Mouse (Mus musculus): ENCODE data around the gene Lpp. TPM values are rescaled to one million over a fixed set of nuclear protein-coding genes. Genes with fewer than 3 reads are reported as not detected.

Lpp gene
- polyA plus RNA-seq, 1 experiment from 2014 or later = 10.9 TPM

DNA sequence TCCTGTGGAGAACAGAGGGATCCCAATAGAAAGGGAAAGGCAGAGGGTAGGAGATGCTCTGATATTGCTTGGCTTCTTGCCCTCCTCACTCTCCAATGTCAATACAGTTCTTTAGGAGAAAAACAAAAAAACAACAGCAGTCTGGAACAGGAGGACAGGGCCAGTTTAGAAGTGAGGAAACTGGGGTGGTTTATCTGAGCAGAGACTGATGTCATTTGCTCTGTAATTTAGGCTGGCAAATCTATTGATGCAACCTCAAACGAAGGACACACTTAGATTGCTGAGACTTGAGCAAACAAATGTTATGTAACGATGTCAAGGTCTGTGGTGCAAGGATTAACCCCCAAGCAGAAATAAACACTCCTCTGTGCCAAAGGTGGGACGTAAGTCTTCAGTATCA lies 123.7 kb downstream of the Lpp start:
- Histone ChIP-seq H3K27ac (ENCODE audit: low read depth, low read length) (no peak overlapping the region), H3K36me3 (ENCODE audit: control insufficient read depth, insufficient read depth, low read length) (no peaks in the 10 kb centered on the region), H3K9ac (ENCODE audit: low read depth, low read length) (no peak overlapping the region), H3K27me3 (replicated peaks; ENCODE audit: control insufficient read depth, insufficient read depth, low read length) (no peaks in the 10 kb centered on the region), H3K4me3 (ENCODE audit: low read length) (no peak overlapping the region), H3K9me3 (ENCODE audit: control insufficient read depth, low read length) (no peaks in the 10 kb centered on the region), H3K4me2 (ENCODE audit: low read length) (no peak overlapping the region), H3K4me1 (ENCODE audit: control insufficient read depth, insufficient read depth, low read depth, low read length) (no peaks in the 10 kb centered on the region)
- WGBS = 84% methylated on average over 3 of the region's 3 CpGs
- ATAC-seq = no peak

DNA sequence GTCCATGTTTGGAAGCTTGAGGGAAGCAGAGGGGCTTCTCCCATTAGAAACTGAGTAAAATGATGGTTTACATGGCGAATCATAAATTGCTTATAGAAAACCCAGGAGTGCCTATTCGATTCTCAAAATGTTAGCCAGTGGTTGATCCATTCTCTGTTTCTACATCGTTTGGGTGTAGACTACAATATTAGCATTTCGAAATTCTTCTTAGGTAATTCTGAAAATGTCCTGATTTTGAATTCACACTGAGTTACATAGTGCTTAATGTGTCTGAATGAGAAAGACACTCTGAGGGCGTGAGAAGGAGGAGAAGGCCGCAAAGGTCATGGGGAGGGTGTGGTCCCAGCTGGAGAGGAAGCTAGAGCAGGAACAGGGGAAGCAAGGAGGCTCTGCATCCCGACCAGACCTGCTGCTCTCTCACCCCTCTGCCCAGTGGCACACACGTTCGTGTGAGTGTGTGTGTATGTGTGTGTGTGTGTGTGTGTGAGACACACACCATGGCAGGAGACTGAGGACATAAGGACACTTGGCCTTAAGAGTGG lies 124.3 kb downstream of the Lpp start:
- no peak overlapping the region for H3K4me3 ChIP-seq (ENCODE audit: low read length)
- no peaks in the 10 kb centered on the region for H3K36me3 ChIP-seq (ENCODE audit: control insufficient read depth, insufficient read depth, low read length)
- ATAC-seq = no peak
- H3K27ac ChIP-seq (ENCODE audit: low read depth, low read length) = no peak overlapping the region
- no peak overlapping the region for H3K4me2 ChIP-seq (ENCODE audit: low read length)
- no peak overlapping the region for H3K9ac ChIP-seq (ENCODE audit: low read depth, low read length)
- H3K27me3 ChIP-seq (replicated peaks; ENCODE audit: control insufficient read depth, insufficient read depth, low read length) = no peaks in the 10 kb centered on the region
- WGBS = 68% methylated on average over 9 of the region's 9 CpGs
- no peaks in the 10 kb centered on the region for H3K4me1 ChIP-seq (ENCODE audit: control insufficient read depth, insufficient read depth, low read depth, low read length)
- no peaks in the 10 kb centered on the region for H3K9me3 ChIP-seq (ENCODE audit: control insufficient read depth, low read length)

DNA sequence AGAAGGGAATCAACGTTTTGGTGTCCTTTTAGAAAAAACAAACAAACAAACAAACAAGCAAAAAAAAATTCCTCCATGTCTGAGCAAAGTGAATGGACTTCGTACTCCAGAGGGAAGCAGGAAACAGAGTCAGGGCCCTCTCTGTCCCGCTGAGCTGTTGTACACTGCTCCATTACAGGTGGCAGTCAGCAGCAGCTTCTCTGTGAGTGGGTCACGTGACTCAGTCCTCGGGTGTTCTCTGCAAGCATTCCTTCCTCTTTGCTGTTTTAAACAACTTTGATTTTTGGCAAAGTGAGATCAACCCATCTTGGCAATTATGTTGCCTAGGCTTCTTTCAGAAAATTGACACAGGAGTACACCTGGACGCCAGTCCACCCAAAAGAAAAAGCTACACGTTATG lies 125.5 kb downstream of the Lpp start:
- no peak overlapping the region for H3K4me2 ChIP-seq (ENCODE audit: low read length)
- no peaks in the 10 kb centered on the region for H3K27me3 ChIP-seq (replicated peaks; ENCODE audit: control insufficient read depth, insufficient read depth, low read length)
- WGBS = 82% methylated on average over 7 of the region's 7 CpGs
- no peaks in the 10 kb centered on the region for H3K36me3 ChIP-seq (ENCODE audit: control insufficient read depth, insufficient read depth, low read length)
- no peak for ATAC-seq
- H3K27ac ChIP-seq (ENCODE audit: low read depth, low read length) = no peak overlapping the region
- no peak overlapping the region for H3K4me3 ChIP-seq (ENCODE audit: low read length)
- H3K9ac ChIP-seq (ENCODE audit: low read depth, low read length) = no peak overlapping the region
- no peaks in the 10 kb centered on the region for H3K9me3 ChIP-seq (ENCODE audit: control insufficient read depth, low read length)
- H3K4me1 ChIP-seq (ENCODE audit: control insufficient read depth, insufficient read depth, low read depth, low read length) = no peaks in the 10 kb centered on the region

DNA sequence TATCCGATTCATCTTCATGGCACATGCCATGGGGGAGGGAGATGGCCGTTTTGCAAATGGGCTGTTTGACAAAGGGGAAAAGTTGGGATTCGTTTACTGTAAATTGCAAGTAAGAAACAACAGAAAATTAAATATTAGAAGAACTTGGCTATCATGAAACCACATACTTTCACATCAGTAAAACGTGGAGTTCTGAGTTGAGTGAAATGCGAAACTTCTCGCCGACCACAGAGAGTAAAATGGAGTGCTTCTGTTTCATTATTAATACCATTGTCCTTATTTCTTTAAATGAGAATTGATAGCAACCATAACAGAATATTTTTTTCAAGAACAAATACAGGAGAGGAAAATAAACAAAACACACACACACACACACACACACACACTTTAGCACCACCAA lies 133.9 kb downstream of the Lpp start:
- Histone ChIP-seq H3K4me1 (ENCODE audit: control insufficient read depth, insufficient read depth, low read depth, low read length) (no peaks in the 10 kb centered on the region), H3K4me3 (ENCODE audit: low read length) (no peak overlapping the region), H3K36me3 (ENCODE audit: control insufficient read depth, insufficient read depth, low read length) (no peaks in the 10 kb centered on the region), H3K9me3 (ENCODE audit: control insufficient read depth, low read length) (no peaks in the 10 kb centered on the region), H3K27me3 (replicated peaks; ENCODE audit: control insufficient read depth, insufficient read depth, low read length) (no peaks in the 10 kb centered on the region), H3K27ac (ENCODE audit: low read depth, low read length) (no peak overlapping the region), H3K4me2 (ENCODE audit: low read length) (no peak overlapping the region), H3K9ac (ENCODE audit: low read depth, low read length) (no peak overlapping the region)
- WGBS = 93% methylated on average over 7 of the region's 7 CpGs
- ATAC-seq = no peak

DNA sequence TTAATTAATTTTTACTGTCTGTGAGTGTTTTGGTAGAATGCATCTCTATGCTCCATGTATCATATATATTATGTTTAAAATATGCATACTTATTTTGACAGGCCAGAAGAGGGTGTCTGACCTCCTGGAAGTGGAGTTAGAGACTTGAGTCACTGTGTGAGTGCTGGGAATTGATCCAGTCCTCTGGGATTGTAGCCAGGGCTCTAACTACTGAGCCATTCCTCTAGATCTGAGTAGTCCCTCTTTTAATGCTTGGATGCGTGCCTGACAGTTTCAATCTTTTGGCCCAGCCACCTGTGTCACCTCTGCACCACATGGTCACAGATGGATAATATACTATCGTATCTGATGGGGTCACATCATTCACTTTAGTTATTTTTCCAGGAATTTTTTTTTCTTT lies 138.4 kb downstream of the Lpp start:
- H3K27me3 ChIP-seq (replicated peaks; ENCODE audit: control insufficient read depth, insufficient read depth, low read length) = no peaks in the 10 kb centered on the region

DNA sequence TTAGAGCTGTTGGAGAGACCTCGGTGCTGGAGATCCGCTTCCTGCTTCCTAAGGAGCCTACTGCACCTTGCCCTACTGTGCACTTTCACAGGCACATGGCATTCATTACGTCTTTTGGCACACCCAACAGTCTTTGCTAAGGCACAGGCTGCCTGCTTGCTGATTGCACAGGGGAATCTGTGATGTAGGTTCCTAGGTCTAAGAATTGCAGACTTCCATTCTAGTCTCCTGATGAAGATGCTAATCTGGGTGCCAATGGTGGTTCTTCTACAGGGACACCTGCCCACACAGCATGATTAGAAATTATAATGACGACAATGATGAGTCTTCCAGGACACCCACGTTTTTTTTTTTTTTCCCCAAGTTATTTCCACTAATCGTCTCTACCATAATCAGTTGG lies 141.9 kb downstream of the Lpp start:
- H3K4me2 ChIP-seq (ENCODE audit: low read length) = no peak overlapping the region
- no peaks in the 10 kb centered on the region for H3K36me3 ChIP-seq (ENCODE audit: control insufficient read depth, insufficient read depth, low read length)
- H3K4me3 ChIP-seq (ENCODE audit: low read length) = no peak overlapping the region
- H3K9ac ChIP-seq (ENCODE audit: low read depth, low read length) = no peak overlapping the region
- H3K4me1 ChIP-seq (ENCODE audit: control insufficient read depth, insufficient read depth, low read depth, low read length) = no peaks in the 10 kb centered on the region
- no peaks in the 10 kb centered on the region for H3K9me3 ChIP-seq (ENCODE audit: control insufficient read depth, low read length)
- H3K27ac ChIP-seq (ENCODE audit: low read depth, low read length) = no peak overlapping the region
- 89% methylated on average over 6 of the region's 6 CpGs for WGBS
- no peak for ATAC-seq
- no peaks in the 10 kb centered on the region for H3K27me3 ChIP-seq (replicated peaks; ENCODE audit: control insufficient read depth, insufficient read depth, low read length)

More for the DNA sequence above, 138.4 kb downstream of the Lpp start:
- Histone ChIP-seq H3K9ac (ENCODE audit: low read depth, low read length) (no peak overlapping the region), H3K4me2 (ENCODE audit: low read length) (no peak overlapping the region), H3K4me1 (ENCODE audit: control insufficient read depth, insufficient read depth, low read depth, low read length) (no peaks in the 10 kb centered on the region), H3K4me3 (ENCODE audit: low read length) (no peak overlapping the region), H3K36me3 (ENCODE audit: control insufficient read depth, insufficient read depth, low read length) (no peaks in the 10 kb centered on the region), H3K27ac (ENCODE audit: low read depth, low read length) (no peak overlapping the region), H3K9me3 (ENCODE audit: control insufficient read depth, low read length) (no peaks in the 10 kb centered on the region)
- no peak for ATAC-seq
- 83% methylated on average over 2 of the region's 2 CpGs for WGBS

DNA sequence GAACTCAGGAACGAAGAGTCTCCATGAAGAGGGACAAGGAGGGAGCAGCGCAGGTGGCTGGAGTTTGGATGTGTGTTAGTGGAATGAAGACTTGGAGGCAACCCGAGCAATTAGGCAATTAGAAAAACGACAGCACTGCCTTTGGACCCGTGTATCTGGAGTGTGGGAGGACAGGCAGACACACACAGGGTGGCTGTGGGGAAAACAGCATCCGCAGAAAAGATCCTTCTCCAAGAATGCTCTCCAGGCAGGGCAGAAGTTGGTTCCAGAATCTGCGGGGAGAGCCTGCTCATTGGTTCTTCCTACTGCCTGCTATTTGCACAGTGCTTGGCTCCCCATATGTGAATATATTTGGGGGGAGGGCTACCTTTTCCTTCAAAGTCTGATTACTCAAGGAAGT lies 143.0 kb downstream of the Lpp start:
- Histone ChIP-seq H3K9ac (ENCODE audit: low read depth, low read length) (no peak overlapping the region), H3K27ac (ENCODE audit: low read depth, low read length) (no peak overlapping the region), H3K4me2 (ENCODE audit: low read length) (no peak overlapping the region), H3K4me3 (ENCODE audit: low read length) (no peak overlapping the region), H3K27me3 (replicated peaks; ENCODE audit: control insufficient read depth, insufficient read depth, low read length) (no peaks in the 10 kb centered on the region), H3K36me3 (ENCODE audit: control insufficient read depth, insufficient read depth, low read length) (no peaks in the 10 kb centered on the region), H3K9me3 (ENCODE audit: control insufficient read depth, low read length) (no peaks in the 10 kb centered on the region), H3K4me1 (ENCODE audit: control insufficient read depth, insufficient read depth, low read depth, low read length) (no peaks in the 10 kb centered on the region)
- WGBS = 82% methylated on average over 7 of the region's 7 CpGs
- no peak for ATAC-seq

DNA sequence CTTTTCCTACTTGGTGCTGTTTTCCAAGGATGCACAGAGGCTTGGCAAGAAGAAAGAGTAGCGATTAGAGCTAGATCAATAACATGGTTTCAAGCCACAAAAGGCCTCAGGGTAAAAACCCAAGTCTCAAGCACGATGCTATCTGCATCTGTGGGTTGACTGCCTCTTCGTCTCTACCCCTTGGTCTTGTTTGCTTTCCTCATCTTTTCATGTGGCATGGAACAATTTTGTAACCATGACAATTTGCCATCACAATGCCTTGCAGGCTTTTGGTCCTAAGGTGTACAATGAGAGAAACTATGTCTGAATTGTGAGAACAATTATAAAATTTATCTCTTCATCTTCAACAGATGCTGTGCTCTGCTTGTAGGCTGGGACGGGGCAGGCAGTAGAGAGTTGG lies 145.7 kb downstream of the Lpp start:
- Histone ChIP-seq H3K9me3 (ENCODE audit: control insufficient read depth, low read length) (no peaks in the 10 kb centered on the region), H3K9ac (ENCODE audit: low read depth, low read length) (no peak overlapping the region), H3K4me3 (ENCODE audit: low read length) (no peak overlapping the region), H3K4me2 (ENCODE audit: low read length) (no peak overlapping the region), H3K27ac (ENCODE audit: low read depth, low read length) (no peak overlapping the region), H3K4me1 (ENCODE audit: control insufficient read depth, insufficient read depth, low read depth, low read length) (no peaks in the 10 kb centered on the region), H3K27me3 (replicated peaks; ENCODE audit: control insufficient read depth, insufficient read depth, low read length) (no peaks in the 10 kb centered on the region), H3K36me3 (ENCODE audit: control insufficient read depth, insufficient read depth, low read length) (no peaks in the 10 kb centered on the region)
- 92% methylated on average over 4 of the region's 4 CpGs for WGBS
- ATAC-seq = no peak

DNA sequence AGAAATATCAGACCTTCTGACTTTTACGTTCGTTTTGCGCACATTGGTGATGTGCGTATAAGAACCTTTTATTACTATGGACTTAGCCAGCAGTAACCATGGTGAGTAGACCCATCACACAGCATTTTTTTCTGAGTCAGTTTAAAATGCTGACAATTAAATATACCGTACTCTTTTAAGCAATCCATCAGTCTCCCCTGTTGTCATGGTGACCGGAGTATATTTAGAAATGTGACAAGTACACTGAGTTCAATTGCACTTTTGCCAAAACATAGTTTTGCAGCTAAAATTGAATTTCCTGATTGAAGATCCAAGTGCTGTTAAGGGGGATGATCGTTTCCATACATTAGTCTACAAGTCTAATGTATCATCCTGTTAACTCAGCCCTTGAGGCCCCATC lies 149.6 kb downstream of the Lpp start:
- Histone ChIP-seq H3K4me3 (ENCODE audit: low read length) (no peak overlapping the region), H3K9me3 (ENCODE audit: control insufficient read depth, low read length) (no peaks in the 10 kb centered on the region), H3K9ac (ENCODE audit: low read depth, low read length) (no peak overlapping the region), H3K36me3 (ENCODE audit: control insufficient read depth, insufficient read depth, low read length) (no peaks in the 10 kb centered on the region), H3K4me1 (ENCODE audit: control insufficient read depth, insufficient read depth, low read depth, low read length) (no peaks in the 10 kb centered on the region), H3K27me3 (replicated peaks; ENCODE audit: control insufficient read depth, insufficient read depth, low read length) (no peaks in the 10 kb centered on the region), H3K4me2 (ENCODE audit: low read length) (no peak overlapping the region), H3K27ac (ENCODE audit: low read depth, low read length) (no peak overlapping the region)
- WGBS = 80% methylated on average over 7 of the region's 7 CpGs
- no peak for ATAC-seq

DNA sequence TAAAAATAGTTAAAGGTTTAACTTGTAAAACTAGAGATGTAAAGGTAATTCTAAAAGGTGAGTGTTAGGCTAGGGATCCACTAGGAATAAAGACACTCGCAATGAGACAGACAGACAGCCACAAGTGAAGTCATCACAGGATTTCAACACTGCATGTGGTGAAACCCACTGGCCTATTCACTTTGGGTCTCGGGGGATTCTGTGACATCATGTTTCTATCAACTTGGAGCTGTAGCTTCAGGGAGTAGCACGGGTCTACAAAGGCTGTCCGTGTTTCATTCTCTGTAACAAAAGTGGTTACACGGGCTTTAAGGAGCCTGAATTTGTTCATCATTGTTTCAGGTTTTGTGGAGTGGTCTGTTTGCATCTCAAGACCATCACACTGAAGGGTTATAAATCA lies 152.1 kb downstream of the Lpp start:
- Histone ChIP-seq H3K9me3 (ENCODE audit: control insufficient read depth, low read length) (no peaks in the 10 kb centered on the region), H3K27me3 (replicated peaks; ENCODE audit: control insufficient read depth, insufficient read depth, low read length) (no peaks in the 10 kb centered on the region), H3K4me3 (ENCODE audit: low read length) (no peak overlapping the region), H3K4me1 (ENCODE audit: control insufficient read depth, insufficient read depth, low read depth, low read length) (no peaks in the 10 kb centered on the region), H3K9ac (ENCODE audit: low read depth, low read length) (no peak overlapping the region), H3K36me3 (ENCODE audit: control insufficient read depth, insufficient read depth, low read length) (no peaks in the 10 kb centered on the region), H3K4me2 (ENCODE audit: low read length) (no peak overlapping the region), H3K27ac (ENCODE audit: low read depth, low read length) (no peak overlapping the region)
- 84% methylated on average over 5 of the region's 5 CpGs for WGBS
- ATAC-seq = no peak
